Mouse (Mus musculus) neural tube, embryonic 15.5 days (tissue): ENCODE results near the gene Asic2. TPM values are rescaled to one million over a fixed set of nuclear protein-coding genes. Genes with fewer than 3 reads are reported as not detected.
A peak's percentile ranks its signal among the peaks of the same experiment; 100 is the strongest.

Source experiments
- ATAC-seq: fragments of 200-750 bp; cut with Nextera tagmentation; 2 replicates; pipeline ENCODE4 v1.8.0; 2017; ENCODE audit warnings: mild to moderate bottlenecking, moderate TSS enrichment, moderate library complexity; ENCODE audit not compliant: low FRiP score
- H3K27ac ChIP-seq: fragments of 300-500 bp; sonication (generic); replicated peaks from 2 replicates; pipeline ENCODE4 v1.5.1; 2015; ENCODE audit warnings: mild to moderate bottlenecking, inconsistent platforms
- H3K27me3 ChIP-seq: fragments of 300-500 bp; sonication (generic); replicated peaks from 2 replicates; pipeline ENCODE4 v1.6.1; 2015; ENCODE audit warnings: inconsistent platforms
- H3K36me3 ChIP-seq: fragments of 300-500 bp; sonication (generic); 2 replicates; pipeline ENCODE4 v1.6.1; 2015; ENCODE audit warnings: inconsistent platforms
- H3K4me1 ChIP-seq: fragments of 300-500 bp; sonication (generic); 2 replicates; pipeline ENCODE4 v1.6.1; 2015; ENCODE audit warnings: inconsistent platforms
- H3K4me2 ChIP-seq: fragments of 300-500 bp; sonication (generic); 2 replicates; pipeline ENCODE4 v1.6.1; 2015; ENCODE audit warnings: inconsistent platforms, mild to moderate bottlenecking, moderate library complexity
- H3K4me3 ChIP-seq: fragments of 300-500 bp; sonication (generic); replicated peaks from 2 replicates; pipeline ENCODE4 v1.5.1; 2015; ENCODE audit warnings: mild to moderate bottlenecking, inconsistent platforms
- H3K9ac ChIP-seq: fragments of 300-500 bp; sonication (generic); replicated peaks from 2 replicates; pipeline ENCODE4 v1.6.1; 2015; ENCODE audit warnings: mild to moderate bottlenecking, inconsistent platforms
- H3K9me3 ChIP-seq: fragments of 300-500 bp; sonication (generic); replicated peaks from 2 replicates; pipeline ENCODE4 v1.6.1; 2016; ENCODE audit warnings: inconsistent platforms
- WGBS: fragments of 180-500 bp; shearing (Covaris S2); methylation state at CpG from one replicate; pipeline ENCODE4 v1.1.7; 2015; ENCODE audit warnings: mixed read lengths; 5-methylcytosine and 5-hydroxymethylcytosine counted together
- polyA plus RNA-seq: library from polyadenylated mRNA; unstranded; fragments of >200 nt; fragmentation: Nextera tagmentation; extraction: Ambion mirVana; gene quantifications from 2 replicates; pipeline ENCODE4 v1.2.1, GENCODE M21; 2015

Asic2 gene
- 19.2 and 21.3 TPM in 2 replicates for polyA plus RNA-seq

GRCm38 (mm10) chr11:81968401-81968881 is at the start of gene Asic2:
TSS of gene Asic2 (minus strand) at chr11:81968457.
- 1% methylated on average over 29 of the region's 29 CpGs for WGBS
- H3K9me3 ChIP-seq = no peaks in the 10 kb centered on the region
- peak within 1 kb of the TSS; percentile 62 for H3K9ac ChIP-seq
- H3K27ac ChIP-seq = peak within 1 kb of the TSS; percentile 80
- peak within 1 kb of the TSS; percentile 50 for H3K4me3 ChIP-seq
- no peaks in the 10 kb centered on the region for H3K36me3 ChIP-seq
- H3K4me1 ChIP-seq = peaks cover 56% of the 10 kb centered on the region
- H3K4me2 ChIP-seq = peak within 1 kb of the TSS; percentile 83
- peaks cover 10% of the 10 kb centered on the region for H3K27me3 ChIP-seq
- ATAC-seq = peak; percentile 51; the same call in 1 of the 2 replicates

GRCm38 (mm10) chr11:82016181-82016780 is 48.0 kb upstream of the Asic2 start:
- H3K9me3 ChIP-seq = no peaks in the 10 kb centered on the region
- H3K27ac ChIP-seq = no peak overlapping the region
- 85% methylated on average over 3 of the region's 3 CpGs for WGBS
- ATAC-seq = no peak
- H3K4me1 ChIP-seq = no peaks in the 10 kb centered on the region
- H3K4me2 ChIP-seq = no peak overlapping the region
- H3K36me3 ChIP-seq = no peaks in the 10 kb centered on the region
- H3K27me3 ChIP-seq = no peaks in the 10 kb centered on the region
- no peak overlapping the region for H3K9ac ChIP-seq
- no peak overlapping the region for H3K4me3 ChIP-seq

GRCm38 (mm10) chr11:82015066-82015465 is 46.8 kb upstream of the Asic2 start:
- Histone ChIP-seq H3K27ac (no peak overlapping the region), H3K36me3 (no peaks in the 10 kb centered on the region), H3K4me3 (no peak overlapping the region), H3K27me3 (no peaks in the 10 kb centered on the region), H3K4me2 (no peak overlapping the region), H3K9ac (no peak overlapping the region), H3K4me1 (no peaks in the 10 kb centered on the region), H3K9me3 (no peaks in the 10 kb centered on the region)
- no peak for ATAC-seq
- WGBS = 74% methylated on average over 2 of the region's 2 CpGs

- WGBS = 0% methylated on average over 1 of the region's 1 CpGs
Measured at GRCm38 (mm10) chr11:82013756-82014155, 45.5 kb upstream of the Asic2 start.

GRCm38 (mm10) chr11:82011411-82012193 is 43.3 kb upstream of the Asic2 start:
- Histone ChIP-seq H3K36me3 (no peaks in the 10 kb centered on the region), H3K9me3 (no peaks in the 10 kb centered on the region), H3K4me3 (no peak overlapping the region), H3K4me2 (no peak overlapping the region), H3K4me1 (peaks cover 15% of the 10 kb centered on the region), H3K9ac (no peak overlapping the region), H3K27ac (no peak overlapping the region), H3K27me3 (no peaks in the 10 kb centered on the region)
- WGBS = 64% methylated on average over 8 of the region's 8 CpGs
- no peak for ATAC-seq

More at GRCm38 (mm10) chr11:82013756-82014155, 45.5 kb upstream of the Asic2 start:
- Histone ChIP-seq H3K4me3 (no peak overlapping the region), H3K9me3 (no peaks in the 10 kb centered on the region), H3K36me3 (no peaks in the 10 kb centered on the region), H3K4me2 (no peak overlapping the region), H3K4me1 (no peaks in the 10 kb centered on the region), H3K27ac (no peak overlapping the region), H3K27me3 (no peaks in the 10 kb centered on the region), H3K9ac (no peak overlapping the region)
- no peak for ATAC-seq

- ATAC-seq = no peak
- no peak overlapping the region for H3K4me2 ChIP-seq
- H3K4me1 ChIP-seq = peaks cover 16% of the 10 kb centered on the region
- H3K36me3 ChIP-seq = no peaks in the 10 kb centered on the region
- no peaks in the 10 kb centered on the region for H3K27me3 ChIP-seq
- no peak overlapping the region for H3K4me3 ChIP-seq
- H3K9me3 ChIP-seq = no peaks in the 10 kb centered on the region
- no peak overlapping the region for H3K27ac ChIP-seq
- WGBS = 92% methylated on average over 3 of the region's 3 CpGs
- no peak overlapping the region for H3K9ac ChIP-seq
Measured at GRCm38 (mm10) chr11:82010115-82010514, 41.9 kb upstream of the Asic2 start.

GRCm38 (mm10) chr11:82006796-82007423 is 38.7 kb upstream of the Asic2 start:
- no peak; the same call in 1 of the 2 replicates for ATAC-seq
- Histone ChIP-seq H3K27me3 (no peaks in the 10 kb centered on the region), H3K4me2 (peak overlapping the region; percentile 33), H3K9me3 (no peaks in the 10 kb centered on the region), H3K36me3 (no peaks in the 10 kb centered on the region), H3K9ac (no peak overlapping the region), H3K27ac (peak overlapping the region; percentile 23), H3K4me3 (no peak overlapping the region), H3K4me1 (peaks cover 16% of the 10 kb centered on the region)
- WGBS = 39% methylated on average over 12 of the region's 12 CpGs

- Histone ChIP-seq H3K4me2 (no peak overlapping the region), H3K27ac (no peak overlapping the region), H3K27me3 (peaks cover 3% of the 10 kb centered on the region; the same call in 1 of the 2 replicates), H3K4me1 (peaks cover 16% of the 10 kb centered on the region), H3K36me3 (no peaks in the 10 kb centered on the region), H3K4me3 (no peak overlapping the region), H3K9ac (no peak overlapping the region), H3K9me3 (no peaks in the 10 kb centered on the region)
- 74% methylated on average over 2 of the region's 2 CpGs for WGBS
- ATAC-seq = no peak
Measured at GRCm38 (mm10) chr11:82004810-82005209, 36.6 kb upstream of the Asic2 start.

GRCm38 (mm10) chr11:82000581-82000980 is 32.3 kb upstream of the Asic2 start:
- H3K36me3 ChIP-seq = no peaks in the 10 kb centered on the region
- H3K27me3 ChIP-seq = peaks cover 3% of the 10 kb centered on the region
- H3K9me3 ChIP-seq = no peaks in the 10 kb centered on the region
- no peak overlapping the region for H3K4me2 ChIP-seq
- H3K27ac ChIP-seq = no peak overlapping the region
- H3K9ac ChIP-seq = no peak overlapping the region
- H3K4me3 ChIP-seq = no peak overlapping the region
- no peak for ATAC-seq
- WGBS = 58% methylated on average over 5 of the region's 5 CpGs
- peaks cover 2% of the 10 kb centered on the region; the same call in 1 of the 2 replicates for H3K4me1 ChIP-seq

- no peak overlapping the region for H3K4me3 ChIP-seq
- peaks cover 3% of the 10 kb centered on the region for H3K27me3 ChIP-seq
- H3K27ac ChIP-seq = no peak overlapping the region
- WGBS = 74% methylated on average over 4 of the region's 4 CpGs
- H3K36me3 ChIP-seq = no peaks in the 10 kb centered on the region
- no peak overlapping the region for H3K9ac ChIP-seq
- no peak for ATAC-seq
- no peak overlapping the region for H3K4me2 ChIP-seq
- peaks cover 2% of the 10 kb centered on the region; the same call in 1 of the 2 replicates for H3K4me1 ChIP-seq
- H3K9me3 ChIP-seq = no peaks in the 10 kb centered on the region
Measured at GRCm38 (mm10) chr11:81999469-81999868, 31.2 kb upstream of the Asic2 start.

- Histone ChIP-seq H3K36me3 (no peaks in the 10 kb centered on the region), H3K4me1 (peaks cover 2% of the 10 kb centered on the region; the same call in 1 of the 2 replicates), H3K4me2 (no peak overlapping the region), H3K27ac (no peak overlapping the region), H3K9ac (no peak overlapping the region), H3K9me3 (no peaks in the 10 kb centered on the region), H3K27me3 (peaks cover 3% of the 10 kb centered on the region), H3K4me3 (no peak overlapping the region)
- no peak for ATAC-seq
- 94% methylated on average over 3 of the region's 3 CpGs for WGBS
Measured at GRCm38 (mm10) chr11:81998646-81999045, 30.4 kb upstream of the Asic2 start.
